Mouse (Mus musculus): ENCODE data around the gene 9430097D07Rik. TPM values are rescaled to one million over a fixed set of nuclear protein-coding genes. Genes with fewer than 3 reads are reported as not detected.

Gene 9430097D07Rik
- polyA plus RNA-seq, 1 experiment from 2014 or later = 0.48 TPM

GRCm38 (mm10) chr2:32599409-32599808, 23.9 kb upstream of the 9430097D07Rik start, which contains the start of gene St6galnac6:
Gene St6galnac6, plus strand, starts transcription at chr2:32599709.
- no peaks in the 10 kb centered on the region for H3K4me1 ChIP-seq (replicated peaks; ENCODE audit: control insufficient read depth, insufficient read depth, low read length)
- H3K27ac ChIP-seq = no peak within 1 kb of the TSS
- H3K9me3 ChIP-seq (ENCODE audit: control insufficient read depth, low read length) = no peaks in the 10 kb centered on the region
- no peak within 1 kb of the TSS for H3K9ac ChIP-seq
- H3K4me3 ChIP-seq (replicated peaks; ENCODE audit: low read length) = no peak within 1 kb of the TSS
- H3K27me3 ChIP-seq (ENCODE audit: control insufficient read depth, insufficient read depth, low read length) = no peaks in the 10 kb centered on the region
- 89% methylated on average over 3 of the region's 3 CpGs for WGBS
- H3K36me3 ChIP-seq (replicated peaks; ENCODE audit: control insufficient read depth, insufficient read depth) = peaks cover 13% of the 10 kb centered on the region
- no peak within 1 kb of the TSS for H3K4me2 ChIP-seq (replicated peaks)
- DNase-seq (ENCODE audit: low spot score) (no peak), ATAC-seq (ENCODE audit: low FRiP score) (no peak)

- peaks cover 13% of the 10 kb centered on the region for H3K36me3 ChIP-seq (replicated peaks; ENCODE audit: control insufficient read depth, insufficient read depth)
- H3K27me3 ChIP-seq (ENCODE audit: control insufficient read depth, insufficient read depth, low read length) = no peaks in the 10 kb centered on the region
- no peak for ATAC-seq (ENCODE audit: low FRiP score)
- no peak overlapping the region for H3K9ac ChIP-seq
- H3K4me3 ChIP-seq (replicated peaks; ENCODE audit: low read length) = no peak overlapping the region
- H3K9me3 ChIP-seq (ENCODE audit: control insufficient read depth, low read length) = no peaks in the 10 kb centered on the region
- no peaks in the 10 kb centered on the region for H3K4me1 ChIP-seq (replicated peaks; ENCODE audit: control insufficient read depth, insufficient read depth, low read length)
- H3K4me2 ChIP-seq (replicated peaks) = no peak overlapping the region
- no peak for DNase-seq (ENCODE audit: low spot score)
- 92% methylated on average over 8 of the region's 8 CpGs for WGBS
- H3K27ac ChIP-seq = no peak overlapping the region
Observed at GRCm38 (mm10) chr2:32598506-32598905, 23.0 kb upstream of the 9430097D07Rik start.

- 89% methylated on average over 5 of the region's 5 CpGs for WGBS
- no peak overlapping the region for H3K27ac ChIP-seq
- no peaks in the 10 kb centered on the region for H3K4me1 ChIP-seq (replicated peaks; ENCODE audit: control insufficient read depth, insufficient read depth, low read length)
- no peak for ATAC-seq (ENCODE audit: low FRiP score)
- no peaks in the 10 kb centered on the region for H3K9me3 ChIP-seq (ENCODE audit: control insufficient read depth, low read length)
- no peak overlapping the region for H3K4me2 ChIP-seq (replicated peaks)
- H3K36me3 ChIP-seq (replicated peaks; ENCODE audit: control insufficient read depth, insufficient read depth) = peaks cover 13% of the 10 kb centered on the region
- no peak overlapping the region for H3K4me3 ChIP-seq (replicated peaks; ENCODE audit: low read length)
- no peaks in the 10 kb centered on the region for H3K27me3 ChIP-seq (ENCODE audit: control insufficient read depth, insufficient read depth, low read length)
- H3K9ac ChIP-seq = no peak overlapping the region
- DNase-seq (ENCODE audit: low spot score) = no peak
Observed at GRCm38 (mm10) chr2:32597699-32598098, 22.2 kb upstream of the 9430097D07Rik start.

GRCm38 (mm10) chr2:32597248-32597647, 21.8 kb upstream of the 9430097D07Rik start:
- no peaks in the 10 kb centered on the region for H3K4me1 ChIP-seq (replicated peaks; ENCODE audit: control insufficient read depth, insufficient read depth, low read length)
- ATAC-seq (ENCODE audit: low FRiP score) = no peak
- no peak for DNase-seq (ENCODE audit: low spot score)
- H3K4me3 ChIP-seq (replicated peaks; ENCODE audit: low read length) = no peak overlapping the region
- H3K27ac ChIP-seq = no peak overlapping the region
- H3K9ac ChIP-seq = no peak overlapping the region
- H3K36me3 ChIP-seq (replicated peaks; ENCODE audit: control insufficient read depth, insufficient read depth) = peaks cover 13% of the 10 kb centered on the region
- 90% methylated on average over 5 of the region's 5 CpGs for WGBS
- no peak overlapping the region for H3K4me2 ChIP-seq (replicated peaks)
- no peaks in the 10 kb centered on the region for H3K27me3 ChIP-seq (ENCODE audit: control insufficient read depth, insufficient read depth, low read length)
- no peaks in the 10 kb centered on the region for H3K9me3 ChIP-seq (ENCODE audit: control insufficient read depth, low read length)

- Histone ChIP-seq H3K36me3 (replicated peaks; ENCODE audit: control insufficient read depth, insufficient read depth) (peaks cover 13% of the 10 kb centered on the region), H3K4me2 (replicated peaks) (no peak overlapping the region), H3K4me1 (replicated peaks; ENCODE audit: control insufficient read depth, insufficient read depth, low read length) (no peaks in the 10 kb centered on the region), H3K4me3 (replicated peaks; ENCODE audit: low read length) (no peak overlapping the region), H3K27ac (no peak overlapping the region), H3K9ac (no peak overlapping the region), H3K27me3 (ENCODE audit: control insufficient read depth, insufficient read depth, low read length) (no peaks in the 10 kb centered on the region), H3K9me3 (ENCODE audit: control insufficient read depth, low read length) (no peaks in the 10 kb centered on the region)
- 79% methylated on average over 13 of the region's 13 CpGs for WGBS
- DNase-seq (ENCODE audit: low spot score) = no peak
- ATAC-seq (ENCODE audit: low FRiP score) = no peak
Observed at GRCm38 (mm10) chr2:32596725-32597124, 21.2 kb upstream of the 9430097D07Rik start.

- H3K4me2 ChIP-seq (replicated peaks) = no peak overlapping the region
- WGBS = 86% methylated on average over 6 of the region's 6 CpGs
Observed at GRCm38 (mm10) chr2:32591249-32591648, 15.8 kb upstream of the 9430097D07Rik start.

GRCm38 (mm10) chr2:32590224-32590623, 14.7 kb upstream of the 9430097D07Rik start:
- H3K9ac ChIP-seq = no peak overlapping the region
- no peak overlapping the region for H3K27ac ChIP-seq
- H3K27me3 ChIP-seq (ENCODE audit: control insufficient read depth, insufficient read depth, low read length) = no peaks in the 10 kb centered on the region
- WGBS = 74% methylated on average over 10 of the region's 10 CpGs
- no peak overlapping the region for H3K4me3 ChIP-seq (replicated peaks; ENCODE audit: low read length)
- ATAC-seq (ENCODE audit: low FRiP score) = no peak
- DNase-seq (ENCODE audit: low spot score) = no peak
- no peak overlapping the region for H3K4me2 ChIP-seq (replicated peaks)
- no peaks in the 10 kb centered on the region for H3K9me3 ChIP-seq (ENCODE audit: control insufficient read depth, low read length)
- peaks cover 6% of the 10 kb centered on the region for H3K36me3 ChIP-seq (replicated peaks; ENCODE audit: control insufficient read depth, insufficient read depth)
- H3K4me1 ChIP-seq (replicated peaks; ENCODE audit: control insufficient read depth, insufficient read depth, low read length) = peaks cover 27% of the 10 kb centered on the region

More at GRCm38 (mm10) chr2:32591249-32591648, 15.8 kb upstream of the 9430097D07Rik start:
- no peak for DNase-seq (ENCODE audit: low spot score)
- no peak overlapping the region for H3K4me3 ChIP-seq (replicated peaks; ENCODE audit: low read length)
- no peaks in the 10 kb centered on the region for H3K9me3 ChIP-seq (ENCODE audit: control insufficient read depth, low read length)
- no peak overlapping the region for H3K27ac ChIP-seq
- H3K9ac ChIP-seq = no peak overlapping the region
- H3K36me3 ChIP-seq (replicated peaks; ENCODE audit: control insufficient read depth, insufficient read depth) = peaks cover 13% of the 10 kb centered on the region
- no peaks in the 10 kb centered on the region for H3K27me3 ChIP-seq (ENCODE audit: control insufficient read depth, insufficient read depth, low read length)
- H3K4me1 ChIP-seq (replicated peaks; ENCODE audit: control insufficient read depth, insufficient read depth, low read length) = peaks cover 27% of the 10 kb centered on the region
- no peak for ATAC-seq (ENCODE audit: low FRiP score)

GRCm38 (mm10) chr2:32589213-32589795, 13.8 kb upstream of the 9430097D07Rik start:
- 62% methylated on average over 11 of the region's 11 CpGs for WGBS
- DNase-seq (ENCODE audit: low spot score) (no peak), ATAC-seq (ENCODE audit: low FRiP score) (no peak)
- no peaks in the 10 kb centered on the region for H3K36me3 ChIP-seq (replicated peaks; ENCODE audit: control insufficient read depth, insufficient read depth)
- H3K9me3 ChIP-seq (ENCODE audit: control insufficient read depth, low read length) = no peaks in the 10 kb centered on the region
- peaks cover 27% of the 10 kb centered on the region for H3K4me1 ChIP-seq (replicated peaks; ENCODE audit: control insufficient read depth, insufficient read depth, low read length)
- H3K4me2 ChIP-seq (replicated peaks) = no peak overlapping the region
- no peak overlapping the region for H3K4me3 ChIP-seq (replicated peaks; ENCODE audit: low read length)
- no peak overlapping the region for H3K27ac ChIP-seq
- H3K27me3 ChIP-seq (ENCODE audit: control insufficient read depth, insufficient read depth, low read length) = no peaks in the 10 kb centered on the region
- no peak overlapping the region for H3K9ac ChIP-seq

- DNase-seq (ENCODE audit: low spot score) (no peak), ATAC-seq (ENCODE audit: low FRiP score) (no peak)
- Histone ChIP-seq H3K4me1 (replicated peaks; ENCODE audit: control insufficient read depth, insufficient read depth, low read length) (peaks cover 27% of the 10 kb centered on the region), H3K27ac (no peak overlapping the region), H3K36me3 (replicated peaks; ENCODE audit: control insufficient read depth, insufficient read depth) (no peaks in the 10 kb centered on the region), H3K4me3 (replicated peaks; ENCODE audit: low read length) (peak overlapping the region; percentile 43), H3K9ac (peak overlapping the region; percentile 61), H3K27me3 (ENCODE audit: control insufficient read depth, insufficient read depth, low read length) (no peaks in the 10 kb centered on the region), H3K4me2 (replicated peaks) (peak overlapping the region; percentile 51), H3K9me3 (ENCODE audit: control insufficient read depth, low read length) (no peaks in the 10 kb centered on the region)
- 54% methylated on average over 9 of the region's 9 CpGs for WGBS
Observed at GRCm38 (mm10) chr2:32587731-32588321, 12.3 kb upstream of the 9430097D07Rik start.

Measured in hindbrain, embryonic 14.5 days (tissue).